Mouse (Mus musculus) olfactory bulb, adult 2 months (tissue): ENCODE measurements around the gene Inpp5a.

Experiments used
- CTCF ChIP-seq: fragments of 200-500 bp; IDR thresholded peaks from 2 replicates; pipeline ENCODE4 v1.5.1; 2012; ENCODE audit warnings: low read depth, mild to moderate bottlenecking, low read length, moderate library complexity; ENCODE audit not compliant: insufficient read depth
- POLR2A ChIP-seq: fragments of 200-500 bp; IDR thresholded peaks from 2 replicates; pipeline ENCODE4 v1.6.1; 2012; ENCODE audit warnings: mild to moderate bottlenecking, low read depth, low read length, moderate library complexity; ENCODE audit not compliant: insufficient read depth

DNA sequence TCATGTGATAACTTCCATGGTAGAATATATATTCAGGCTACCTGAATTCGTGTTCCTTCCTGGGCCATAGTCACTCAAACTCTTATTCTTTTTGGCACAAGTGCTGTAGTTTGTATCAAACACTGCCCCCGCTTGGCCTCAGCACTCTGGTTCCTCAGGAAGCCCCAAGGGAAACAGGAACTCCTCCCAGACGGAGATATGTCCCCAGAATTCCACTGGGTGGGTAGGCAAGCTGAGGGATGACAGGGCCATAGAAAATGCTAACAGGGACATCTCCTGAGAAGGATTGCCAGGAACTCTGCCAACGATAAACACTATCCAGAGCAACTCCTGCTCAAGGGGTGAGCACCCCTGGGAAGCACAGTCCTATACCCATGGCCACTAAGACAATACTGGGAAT lies 22.4 kb upstream of the Inpp5a start:
- TF ChIP-seq POLR2A = no peak
- no peak for TF ChIP-seq CTCF
